Comparison of ENCODE assay signal across 12 mouse cellular contexts in the genomic region with DNA sequence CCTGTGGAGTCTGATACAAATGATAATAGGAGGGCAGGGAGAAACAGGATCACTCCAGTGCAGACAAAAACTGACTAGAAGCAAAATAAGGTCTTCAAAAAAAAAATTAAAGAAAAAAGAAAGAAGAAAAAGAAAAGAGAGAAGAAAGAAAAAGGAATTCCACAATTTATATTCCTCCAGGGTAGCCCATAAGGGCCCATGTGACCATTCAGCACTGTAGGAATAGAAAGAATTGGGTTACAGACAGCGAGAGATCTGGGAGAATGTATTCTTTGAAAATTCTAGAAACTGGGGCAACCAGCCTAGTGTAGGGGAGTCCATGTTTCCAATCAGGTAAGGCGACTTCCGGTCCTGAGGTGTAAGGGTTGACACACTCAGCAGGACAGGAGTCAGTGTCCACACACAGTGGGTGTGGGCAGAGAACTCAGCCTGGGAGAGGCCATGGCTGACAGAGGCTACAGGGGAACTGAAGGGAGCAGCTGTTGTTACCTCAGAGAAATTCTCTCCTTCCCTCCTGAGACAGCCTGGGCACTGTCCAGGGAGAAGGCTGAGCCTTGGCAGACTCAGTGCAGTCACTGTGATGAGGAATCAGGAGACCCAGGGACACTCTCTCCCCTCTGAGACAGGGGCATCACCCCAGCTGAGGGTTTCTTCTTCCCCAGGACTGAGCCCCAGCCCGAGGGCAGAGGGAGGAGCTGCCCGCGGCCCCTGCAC. TPM values are rescaled to one million over a fixed set of nuclear protein-coding genes. Genes with fewer than 3 reads are reported as not detected.
A peak's percentile ranks its signal among the peaks of the same experiment; 100 is the strongest.
DNase-seq lines count a peak whose midpoint lies in the region; ATAC-seq and TF ChIP-seq lines count a peak whose summit lies in the region.
"Not testable (repeated sequence)": the region's sequence is repeated elsewhere in the genome, so short reads cannot be mapped to it uniquely, and the experiment has no call there.
"Had no signal": no experiment of that assay in that cellular context is flagged by ENCODE, and none has a peak within 500 bp of the region (broad histone marks: within the 10 kb centered on the region; RNA-seq: fewer than 3 reads in every experiment).

No protein-coding gene starts in this region.

- TF ChIP-seq POLR2A in kidney, adult 2 months (IDR thresholded peaks at IDR 0.05; ENCODE audit: low read depth, low read length): not testable (repeated sequence)

- intact Hi-C loops in gastrocnemius, adult 2 months (cut with DNase I): loop anchor here (10.0 kb wide), 1 partner anchor 102 kb away; no protein-coding TSS in a partner anchor

- DNase-seq in embryonic facial prominence, embryonic 14.5 days (ENCODE audit: low spot score); gastrocnemius, adult 2 months; kidney, adult 2 months; lung, postnatal 0 days (ENCODE audit: low spot score): not testable (repeated sequence)
- DNase-seq in thymus, postnatal 25 days: peak; percentile 21

- H3K36me3 ChIP-seq in embryonic facial prominence, embryonic 14.5 days (ENCODE audit: control insufficient read depth, insufficient read depth, low read length); hindbrain, embryonic 12.5 days; kidney, adult 2 months (ENCODE audit: control insufficient read depth, insufficient read depth, low read length); limb, embryonic 15.5 days; lung, postnatal 0 days (ENCODE audit: insufficient read depth, low read length); neural tube, embryonic 12.5 days: not testable (repeated sequence)

- H3K4me3 ChIP-seq in embryonic facial prominence, embryonic 14.5 days (ENCODE audit: low read depth, low read length): peak overlapping the region; percentile 50
- H3K4me3 ChIP-seq in gastrocnemius, adult 2 months: peak overlapping the region; percentile 77
- H3K4me3 ChIP-seq in hindbrain, embryonic 12.5 days: peak overlapping the region; percentile 49
- H3K4me3 ChIP-seq in kidney, adult 2 months (ENCODE audit: insufficient read depth, low read depth, low read length): peak overlapping the region; percentile 77; the same call in 1 of the 2 replicates
- H3K4me3 ChIP-seq in limb, embryonic 15.5 days: peak overlapping the region; percentile 45
- peak overlapping the region; percentile 54; the same call in 1 of the 2 replicates for H3K4me3 ChIP-seq in lung, postnatal 0 days (ENCODE audit: low read depth, low read length)
- peak overlapping the region; percentile 48; the same call in 1 of the 2 replicates for H3K4me3 ChIP-seq in neural tube, embryonic 12.5 days

- TF ChIP-seq EP300 in lung, postnatal 0 days (IDR thresholded peaks at IDR 0.05): not testable (repeated sequence)

- not testable (repeated sequence) for ATAC-seq in embryonic facial prominence, embryonic 14.5 days (ENCODE audit: low read depth); hindbrain, embryonic 12.5 days (ENCODE audit: low FRiP score); limb, embryonic 15.5 days (ENCODE audit: insufficient number of reproducible peaks, low FRiP score, low TSS enrichment, low read depth); lung, postnatal 0 days; neural tube, embryonic 12.5 days (ENCODE audit: low FRiP score, low read depth)

- peak overlapping the region; percentile 55; the same call in 1 of the 2 replicates for H3K9ac ChIP-seq in embryonic facial prominence, embryonic 14.5 days (ENCODE audit: low read depth, low read length)
- not testable (repeated sequence) for H3K9ac ChIP-seq in hindbrain, embryonic 12.5 days; limb, embryonic 15.5 days; lung, postnatal 0 days (replicated peaks; ENCODE audit: low read depth); neural tube, embryonic 12.5 days

- peak overlapping the region; percentile 97 for H3K4me2 ChIP-seq in embryonic facial prominence, embryonic 14.5 days (ENCODE audit: low read depth, low read length)
- peak overlapping the region; percentile 98 for H3K4me2 ChIP-seq in hindbrain, embryonic 12.5 days (replicated peaks)
- peak overlapping the region; percentile 92 for H3K4me2 ChIP-seq in limb, embryonic 15.5 days
- peak overlapping the region; percentile 92 for H3K4me2 ChIP-seq in lung, postnatal 0 days (replicated peaks; ENCODE audit: low read depth, low read length)
- peak overlapping the region; percentile 98 for H3K4me2 ChIP-seq in neural tube, embryonic 12.5 days (replicated peaks)

- not testable (repeated sequence) for TF ChIP-seq CTCF in gastrocnemius, adult 2 months (IDR thresholded peaks at IDR 0.05); kidney, adult 2 months (conservative IDR thresholded peaks at IDR 0.05; ENCODE audit: insufficient read depth, insufficient read length, low read depth, low read length); lung, postnatal 0 days (IDR thresholded peaks at IDR 0.05)

- WGBS in embryonic facial prominence, embryonic 14.5 days: 39% methylated on average over 3 of the region's 6 CpGs
- WGBS in hindbrain, embryonic 12.5 days: 21% methylated on average over 6 of the region's 6 CpGs
- WGBS in kidney, adult 2 months: 38% methylated on average over 6 of the region's 6 CpGs
- 26% methylated on average over 6 of the region's 6 CpGs for whole genome bisulfite sequencing in limb, embryonic 15.5 days
- WGBS in lung, postnatal 0 days: 44% methylated on average over 3 of the region's 6 CpGs
- 36% methylated on average over 6 of the region's 6 CpGs for WGBS in neural tube, embryonic 12.5 days

- peaks cover 35% of the 10 kb centered on the region for H3K27me3 ChIP-seq in embryonic facial prominence, embryonic 14.5 days (replicated peaks; ENCODE audit: control insufficient read depth, insufficient read depth, low read length)
- H3K27me3 ChIP-seq in hindbrain, embryonic 12.5 days: peaks cover 29% of the 10 kb centered on the region
- not testable (repeated sequence) for H3K27me3 ChIP-seq in kidney, adult 2 months (replicated peaks; ENCODE audit: control insufficient read depth, insufficient read depth, low read length); lung, postnatal 0 days (replicated peaks; ENCODE audit: insufficient read depth, low read length)
- H3K27me3 ChIP-seq in limb, embryonic 15.5 days: peaks cover 34% of the 10 kb centered on the region
- H3K27me3 ChIP-seq in neural tube, embryonic 12.5 days (replicated peaks): peaks cover 12% of the 10 kb centered on the region

- H3K9me3 ChIP-seq in embryonic facial prominence, embryonic 14.5 days (ENCODE audit: control insufficient read depth, low read length); hindbrain, embryonic 12.5 days (replicated peaks); limb, embryonic 15.5 days; lung, postnatal 0 days (ENCODE audit: low read length); neural tube, embryonic 12.5 days: not testable (repeated sequence)

- H3K4me1 ChIP-seq in embryonic facial prominence, embryonic 14.5 days (ENCODE audit: control insufficient read depth, insufficient read depth, low read length); hindbrain, embryonic 12.5 days; kidney, adult 2 months (ENCODE audit: control insufficient read depth, insufficient read depth, low read length); lung, postnatal 0 days (ENCODE audit: insufficient read depth, low read depth, low read length): not testable (repeated sequence)
- peaks cover 12% of the 10 kb centered on the region for H3K4me1 ChIP-seq in limb, embryonic 15.5 days
- H3K4me1 ChIP-seq in neural tube, embryonic 12.5 days: peaks cover 11% of the 10 kb centered on the region

- not testable (repeated sequence) for H3K27ac ChIP-seq in embryonic facial prominence, embryonic 14.5 days (replicated peaks; ENCODE audit: low read depth, low read length); gastrocnemius, adult 2 months; hindbrain, embryonic 12.5 days; kidney, adult 2 months (ENCODE audit: insufficient read depth, low read depth, low read length); limb, embryonic 15.5 days; lung, postnatal 0 days (ENCODE audit: low read length); neural tube, embryonic 12.5 days

RNA-seq across cellular contexts. Expression of gene Gm11127, which starts 24.5 kb away (rescaled TPM):
- not detected in 2 replicates for polyA plus RNA-seq in embryonic facial prominence, embryonic 14.5 days (2014; fragmentation: Nextera tagmentation; extraction: Ambion mirVana)
- total RNA-seq in gastrocnemius, adult 2 months (2021): 1 to 10 TPM; 1.5 to 2.1 TPM
- not detected in 2 replicates for polyA plus RNA-seq in hindbrain, embryonic 12.5 days (2016; fragmentation: Nextera tagmentation; extraction: Ambion mirVana)
- 13.9 and 14.8 TPM in 2 replicates for polyA plus RNA-seq in kidney, adult 2 months (2012; rRNA removed)
- polyA plus RNA-seq in limb, embryonic 15.5 days (2015; fragmentation: Nextera tagmentation; extraction: Ambion mirVana): not detected in 2 replicates
- not detected in 2 replicates for polyA plus RNA-seq in lung, postnatal 0 days (2015; fragmentation: Nextera tagmentation; extraction: Ambion mirVana)
- not detected in 2 replicates for polyA plus RNA-seq in neural tube, embryonic 12.5 days (2016; fragmentation: Nextera tagmentation; extraction: Ambion mirVana)
- total RNA-seq: hematopoietic stem cell, adult 5-6 weeks had no signal

RNA-seq across cellular contexts. Expression of gene Gm19684, which starts 38.8 kb away (rescaled TPM):
- not detected in 2 replicates for polyA plus RNA-seq in embryonic facial prominence, embryonic 14.5 days (2014; fragmentation: Nextera tagmentation; extraction: Ambion mirVana)
- not detected for total RNA-seq in gastrocnemius, adult 2 months (2021)
- not detected in 2 replicates for polyA plus RNA-seq in hindbrain, embryonic 12.5 days (2016; fragmentation: Nextera tagmentation; extraction: Ambion mirVana)
- 0.15 and 0.36 TPM in 2 replicates for polyA plus RNA-seq in kidney, adult 2 months (2012; rRNA removed)
- polyA plus RNA-seq in limb, embryonic 15.5 days (2015; fragmentation: Nextera tagmentation; extraction: Ambion mirVana): not detected in 2 replicates
- not detected in 2 replicates for polyA plus RNA-seq in lung, postnatal 0 days (2015; fragmentation: Nextera tagmentation; extraction: Ambion mirVana)
- not detected in 2 replicates for polyA plus RNA-seq in neural tube, embryonic 12.5 days (2016; fragmentation: Nextera tagmentation; extraction: Ambion mirVana)
- total RNA-seq: adrenal gland, postnatal 10 days; gastrocnemius, postnatal 4 days; hematopoietic stem cell, adult 5-6 weeks had no signal

RNA-seq across cellular contexts. Expression of gene Gm6034, which starts 39.9 kb away (rescaled TPM):
- not detected in 2 replicates for polyA plus RNA-seq in embryonic facial prominence, embryonic 14.5 days (2014; fragmentation: Nextera tagmentation; extraction: Ambion mirVana)
- total RNA-seq in gastrocnemius, adult 2 months (2021): not detected
- polyA plus RNA-seq in hindbrain, embryonic 12.5 days (2016; fragmentation: Nextera tagmentation; extraction: Ambion mirVana): not detected in 2 replicates
- polyA plus RNA-seq in kidney, adult 2 months (2012; rRNA removed): not detected in 2 replicates
- not detected in 2 replicates for polyA plus RNA-seq in limb, embryonic 15.5 days (2015; fragmentation: Nextera tagmentation; extraction: Ambion mirVana)
- polyA plus RNA-seq in lung, postnatal 0 days (2015; fragmentation: Nextera tagmentation; extraction: Ambion mirVana): not detected in 2 replicates
- polyA plus RNA-seq in neural tube, embryonic 12.5 days (2016; fragmentation: Nextera tagmentation; extraction: Ambion mirVana): not detected in 2 replicates
- total RNA-seq: adrenal gland, postnatal 10 days; common myeloid progenitor, adult 5-6 weeks; gastrocnemius, postnatal 4 days; hematopoietic stem cell, adult 5-6 weeks had no signal

RNA-seq across cellular contexts. Expression of gene H2-T22, which starts 40.1 kb away (rescaled TPM):
- 20.5 and 20.7 TPM in 2 replicates for polyA plus RNA-seq in embryonic facial prominence, embryonic 14.5 days (2014; fragmentation: Nextera tagmentation; extraction: Ambion mirVana)
- 1 to 10 TPM; 8.8 to 9.7 TPM for total RNA-seq in gastrocnemius, adult 2 months (2021)
- 7.8 and 9.2 TPM in 2 replicates for polyA plus RNA-seq in hindbrain, embryonic 12.5 days (2016; fragmentation: Nextera tagmentation; extraction: Ambion mirVana)
- polyA plus RNA-seq in kidney, adult 2 months (2012; rRNA removed): 70.6 and 73.2 TPM in 2 replicates
- polyA plus RNA-seq in limb, embryonic 15.5 days (2015; fragmentation: Nextera tagmentation; extraction: Ambion mirVana): 29.0 and 32.3 TPM in 2 replicates
- polyA plus RNA-seq in lung, postnatal 0 days (2015; fragmentation: Nextera tagmentation; extraction: Ambion mirVana): 23.9 and 24.4 TPM in 2 replicates
- polyA plus RNA-seq in neural tube, embryonic 12.5 days (2016; fragmentation: Nextera tagmentation; extraction: Ambion mirVana): 7.4 and 7.7 TPM in 2 replicates

RNA-seq across cellular contexts. Expression of gene Gm7030, which starts 46.5 kb away (rescaled TPM):
- not detected in 2 replicates for polyA plus RNA-seq in embryonic facial prominence, embryonic 14.5 days (2014; fragmentation: Nextera tagmentation; extraction: Ambion mirVana)
- not detected for total RNA-seq in gastrocnemius, adult 2 months (2021)
- not detected in 2 replicates for polyA plus RNA-seq in hindbrain, embryonic 12.5 days (2016; fragmentation: Nextera tagmentation; extraction: Ambion mirVana)
- 0.19 TPM in 1 of 2 replicates, not detected in the other for polyA plus RNA-seq in kidney, adult 2 months (2012; rRNA removed)
- not detected in 2 replicates for polyA plus RNA-seq in limb, embryonic 15.5 days (2015; fragmentation: Nextera tagmentation; extraction: Ambion mirVana)
- polyA plus RNA-seq in lung, postnatal 0 days (2015; fragmentation: Nextera tagmentation; extraction: Ambion mirVana): not detected in 2 replicates
- not detected in 2 replicates for polyA plus RNA-seq in neural tube, embryonic 12.5 days (2016; fragmentation: Nextera tagmentation; extraction: Ambion mirVana)
- total RNA-seq: adrenal gland, postnatal 10 days; common myeloid progenitor, adult 5-6 weeks; gastrocnemius, postnatal 4 days; hematopoietic stem cell, adult 5-6 weeks had no signal

Comparison
In these comparisons a context has a peak if more than half of its experiments do, and no peak if none do; other contexts are left out.
1. RNA of gene Gm11127, which starts 24.5 kb away (polyA plus RNA-seq): 13.9 to 14.8 TPM in kidney, adult 2 months; not detected in limb, embryonic 15.5 days, not detected in embryonic facial prominence, embryonic 14.5 days, not detected in hindbrain, embryonic 12.5 days, not detected in lung, postnatal 0 days and not detected in neural tube, embryonic 12.5 days; every median in the first group is over 10 times any median in the second.
2. Peak in every context shown above with its lines, with median percentiles within 50 percentile points of each other: H3K4me2 ChIP-seq and H3K4me3 ChIP-seq.